Mouse (Mus musculus) ES-Bruce4 (cell line): ENCODE measurements at regions not wholly inside any gene's neighbourhood (a gene's known extent, or its start where the extent isn't known, plus 50 kb on each side); places are given as distances from the start of the nearest gene placed in this dataset.

Experiments
- H3K27ac ChIP-seq: 2 replicates; pipeline ENCODE4 v1.5.1; 2012; ENCODE audit warnings: low read length, inconsistent platforms; ENCODE audit not compliant: insufficient read depth
- H3K27me3 ChIP-seq: 2 replicates; pipeline ENCODE4 v1.6.1; 2012; ENCODE audit warnings: mild to moderate bottlenecking, low read length, inconsistent platforms; ENCODE audit not compliant: control insufficient read depth, poor library complexity, insufficient read depth, severe bottlenecking
- H3K36me3 ChIP-seq: 2 replicates; pipeline ENCODE4 v1.6.1; 2012; ENCODE audit warnings: inconsistent platforms, mild to moderate bottlenecking, low read length, moderate library complexity; ENCODE audit not compliant: control insufficient read depth, poor library complexity, insufficient read depth, severe bottlenecking
- H3K4me1 ChIP-seq: one replicate; pipeline ENCODE4 v1.8.1; 2011; ENCODE audit warnings: low read length; ENCODE audit not compliant: control insufficient read depth, insufficient read depth
- H3K4me3 ChIP-seq: 2 replicates; pipeline ENCODE4 v1.5.1; 2011; ENCODE audit warnings: low read depth, mild to moderate bottlenecking, low read length
- H3K9ac ChIP-seq: 2 replicates; pipeline ENCODE4 v1.6.1; 2012; ENCODE audit warnings: low read depth, mild to moderate bottlenecking, inconsistent platforms; ENCODE audit not compliant: poor library complexity, severe bottlenecking
- H3K9me3 ChIP-seq: replicated peaks from 2 replicates; pipeline ENCODE4 v1.6.1; 2012; ENCODE audit warnings: mild to moderate bottlenecking, low read length, inconsistent platforms; ENCODE audit not compliant: control insufficient read depth, poor library complexity, insufficient read depth, severe bottlenecking
- CTCF ChIP-seq: IDR thresholded peaks from one replicate; pipeline ENCODE4 v1.8.1; 2011; ENCODE audit warnings: low read depth, low read length
- EP300 ChIP-seq: IDR thresholded peaks from 2 replicates; pipeline ENCODE4 v1.6.1; 2011; ENCODE audit warnings: low read depth, low read length; ENCODE audit not compliant: insufficient read depth
- POLR2A ChIP-seq: IDR thresholded peaks from one replicate; pipeline ENCODE4 v1.8.1; 2011; ENCODE audit warnings: low read length; ENCODE audit not compliant: insufficient read depth

GRCm38 (mm10) chr14:120637486-120638125 lies 159.4 kb downstream of the Rap2a start:
- Histone ChIP-seq H3K4me3 (no peak overlapping the region), H3K27ac (no peak overlapping the region), H3K9ac (no peak overlapping the region), H3K4me1 (no peaks in the 10 kb centered on the region), H3K36me3 (no peaks in the 10 kb centered on the region), H3K27me3 (no peaks in the 10 kb centered on the region), H3K9me3 (no peaks in the 10 kb centered on the region)
- TF ChIP-seq POLR2A (no peak), EP300 (no peak), CTCF (no peak)

- no peak overlapping the region for H3K4me3 ChIP-seq
- H3K36me3 ChIP-seq = no peaks in the 10 kb centered on the region
- TF ChIP-seq POLR2A (no peak), EP300 (no peak), CTCF (no peak)
- no peak overlapping the region for H3K9ac ChIP-seq
- H3K4me1 ChIP-seq = no peaks in the 10 kb centered on the region
- no peaks in the 10 kb centered on the region for H3K27me3 ChIP-seq
- no peak overlapping the region for H3K27ac ChIP-seq
- H3K9me3 ChIP-seq = no peaks in the 10 kb centered on the region
Measured at GRCm38 (mm10) chr14:120642591-120642990, 164.3 kb downstream of the Rap2a start.

GRCm38 (mm10) chr14:120652034-120652433 lies 173.8 kb downstream of the Rap2a start:
- TF ChIP-seq POLR2A (no peak), CTCF (no peak), EP300 (no peak)
- no peaks in the 10 kb centered on the region; the same call in 1 of the 2 replicates for H3K9me3 ChIP-seq
- H3K9ac ChIP-seq = no peak overlapping the region
- H3K36me3 ChIP-seq = no peaks in the 10 kb centered on the region
- H3K4me3 ChIP-seq = no peak overlapping the region
- no peak overlapping the region for H3K27ac ChIP-seq
- no peaks in the 10 kb centered on the region for H3K27me3 ChIP-seq
- H3K4me1 ChIP-seq = no peaks in the 10 kb centered on the region

- H3K27ac ChIP-seq = no peak overlapping the region
- peak; percentile 53 for TF ChIP-seq CTCF
- TF ChIP-seq EP300 = no peak
- no peaks in the 10 kb centered on the region; the same call in 1 of the 2 replicates for H3K9me3 ChIP-seq
- no peaks in the 10 kb centered on the region for H3K4me1 ChIP-seq
- no peaks in the 10 kb centered on the region for H3K36me3 ChIP-seq
- H3K27me3 ChIP-seq = no peaks in the 10 kb centered on the region
- H3K9ac ChIP-seq = no peak overlapping the region
- H3K4me3 ChIP-seq = no peak overlapping the region
Measured at GRCm38 (mm10) chr14:120660321-120660781, 182.1 kb downstream of the Rap2a start.

GRCm38 (mm10) chr14:120661111-120661510 lies 182.9 kb downstream of the Rap2a start:
- no peaks in the 10 kb centered on the region for H3K4me1 ChIP-seq
- no peaks in the 10 kb centered on the region; the same call in 1 of the 2 replicates for H3K9me3 ChIP-seq
- no peak overlapping the region for H3K27ac ChIP-seq
- no peak overlapping the region for H3K9ac ChIP-seq
- no peaks in the 10 kb centered on the region for H3K27me3 ChIP-seq
- H3K36me3 ChIP-seq = no peaks in the 10 kb centered on the region
- H3K4me3 ChIP-seq = no peak overlapping the region
- TF ChIP-seq POLR2A = no peak
- TF ChIP-seq CTCF = no peak
- TF ChIP-seq EP300 = no peak

GRCm38 (mm10) chr14:120669665-120670064 lies 191.4 kb downstream of the Rap2a start:
- Histone ChIP-seq H3K27me3 (no peaks in the 10 kb centered on the region), H3K27ac (no peak overlapping the region), H3K4me1 (no peaks in the 10 kb centered on the region), H3K9ac (no peak overlapping the region), H3K9me3 (no peaks in the 10 kb centered on the region), H3K36me3 (no peaks in the 10 kb centered on the region), H3K4me3 (no peak overlapping the region)
- TF ChIP-seq POLR2A (no peak), CTCF (no peak), EP300 (no peak)
